Mouse (Mus musculus) thymus, adult 2 months (tissue): ENCODE results near the gene Idh3a.

Experiments
- CTCF ChIP-seq: fragments of 200-500 bp; IDR thresholded peaks from 2 replicates; pipeline ENCODE4 v1.5.1; 2012; ENCODE audit warnings: mild to moderate bottlenecking, control low read depth, low read length, moderate library complexity, borderline replicate concordance; ENCODE audit not compliant: control insufficient read depth, poor library complexity, insufficient read depth; ENCODE audit errors: extremely low read depth
- POLR2A ChIP-seq: fragments of 200-500 bp; IDR thresholded peaks from 2 replicates; pipeline ENCODE4 v1.6.1; 2012; ENCODE audit warnings: mild to moderate bottlenecking, low read length, control low read depth, moderate library complexity; ENCODE audit not compliant: control insufficient read depth, poor library complexity, insufficient read depth; ENCODE audit errors: extremely low read depth

GRCm38 (mm10) chr9:54538244-54538643, 47.9 kb upstream of the Idh3a start:
- TF ChIP-seq CTCF (no peak), POLR2A (no peak)
